Mouse (Mus musculus) mouse trophoblast stem cell (cell line): ENCODE results near the gene Foxp1.

Source experiments
- in situ Hi-C, 2 experiments: fragments of 300-500 bp; cut with MseI, MboI; formaldehyde crosslinking; loops; 2 replicates in 1 of 2; 3 replicates in 1 of 2; pipeline ENCODE4 v1.15.1; 2025

Gene Foxp1

GRCm38 (mm10) chr6:99485217-99485883, 37.2 kb downstream of the Foxp1 start:
- in situ Hi-C loops = no loop called here

GRCm38 (mm10) chr6:99484884-99485216, 37.7 kb downstream of the Foxp1 start:
- in situ Hi-C loops = no loop called here

DNA sequence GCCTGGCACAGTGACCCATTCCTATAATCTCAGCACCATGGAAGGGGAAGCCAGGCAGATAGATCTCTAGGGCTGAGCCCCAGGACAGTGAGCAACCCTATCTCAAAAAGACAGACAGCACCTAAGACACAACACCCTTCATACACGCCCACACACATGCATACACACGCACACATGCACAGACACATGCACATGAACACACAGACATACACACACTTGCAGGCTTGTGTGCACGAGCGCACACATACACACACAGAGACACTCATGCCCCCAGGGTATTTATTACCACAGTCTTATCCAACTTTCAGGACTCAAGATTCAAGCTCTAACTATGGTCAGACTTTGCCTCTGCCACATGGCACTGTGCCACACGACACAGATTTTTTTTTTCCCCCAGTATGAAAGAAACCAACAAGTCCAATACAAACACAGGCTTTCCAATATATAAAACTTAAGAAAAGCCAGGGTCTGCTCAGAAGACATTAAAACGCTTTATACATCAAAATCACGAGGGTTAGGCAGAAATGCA, 38.3 kb downstream of the Foxp1 start:
- in situ Hi-C loops = no loop called here

DNA sequence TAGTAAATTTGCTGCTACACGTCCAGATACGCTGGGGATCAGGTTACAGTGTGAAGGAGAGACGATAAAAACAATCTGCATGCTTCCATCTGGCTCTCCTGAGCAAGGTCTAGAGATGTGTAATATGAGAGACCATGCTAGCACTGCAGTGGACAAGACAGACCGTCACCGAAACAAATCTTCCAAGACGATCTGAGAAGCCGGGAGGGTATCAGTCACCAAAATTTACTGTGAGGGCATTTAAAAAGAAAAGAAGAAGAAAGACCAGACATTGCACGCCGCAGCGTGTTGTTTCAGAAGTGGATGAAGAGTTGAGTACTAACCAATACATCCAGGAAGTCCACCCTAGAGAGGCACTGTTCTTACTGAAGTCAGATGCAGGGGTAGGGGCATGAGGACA, 39.0 kb downstream of the Foxp1 start:
- in situ Hi-C loops = no loop called here

DNA sequence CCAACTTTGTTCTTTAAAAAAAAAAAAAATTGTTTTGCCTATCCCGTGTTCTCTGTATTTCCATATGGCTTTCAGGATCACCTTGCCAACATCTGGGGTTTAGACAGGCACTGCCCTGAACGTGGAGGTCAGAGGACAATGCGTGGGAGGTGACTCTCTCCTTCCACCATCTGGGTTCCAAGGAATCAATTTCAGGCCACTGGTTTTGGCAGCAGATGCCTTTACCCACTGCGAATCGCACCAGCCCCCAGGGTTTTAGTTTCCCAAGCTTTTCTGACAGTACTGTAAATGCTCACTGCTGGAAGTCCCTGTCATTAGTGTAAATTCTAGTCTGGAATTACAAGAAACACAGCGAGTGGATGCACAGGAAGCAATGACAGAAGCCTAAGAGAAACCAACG, 41.0 kb downstream of the Foxp1 start:
- in situ Hi-C loops = no loop called here

DNA sequence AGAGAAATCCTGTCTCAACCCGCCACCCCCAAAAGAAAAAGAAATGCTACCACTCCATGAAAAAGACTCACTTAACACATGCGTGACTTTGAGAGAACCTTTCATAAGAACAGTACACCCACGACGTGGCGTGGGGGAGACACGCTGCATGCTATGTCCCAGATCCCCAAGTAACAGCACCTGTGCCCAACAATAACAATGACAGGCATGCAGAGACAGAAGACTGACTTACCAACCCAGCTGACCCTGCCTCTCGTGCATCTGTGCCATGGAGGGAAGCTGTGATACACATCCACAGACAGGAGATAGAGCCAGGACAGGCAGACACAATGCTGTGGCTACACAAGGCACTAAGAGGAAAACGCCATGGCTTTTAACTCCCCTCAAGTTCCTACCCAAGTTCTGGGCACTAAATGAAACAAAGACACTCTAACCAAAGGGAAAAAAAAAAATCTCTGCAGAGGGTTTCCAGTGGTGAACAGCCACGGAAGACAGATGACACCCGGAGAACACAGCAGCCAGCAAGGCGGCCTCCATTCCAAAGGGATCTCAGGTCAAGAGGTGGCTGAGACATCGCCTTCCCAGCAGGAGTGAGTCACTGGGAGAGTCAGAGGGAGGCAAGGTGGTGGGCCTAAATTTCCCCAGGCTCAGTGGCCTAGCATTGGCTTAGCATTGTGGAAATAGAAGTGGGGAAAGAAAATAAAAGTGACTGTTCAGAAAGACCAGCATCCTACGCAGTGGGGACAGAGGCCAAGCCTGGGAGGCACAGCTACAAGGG, 43.5 kb downstream of the Foxp1 start:
- in situ Hi-C loops = no loop called here

DNA sequence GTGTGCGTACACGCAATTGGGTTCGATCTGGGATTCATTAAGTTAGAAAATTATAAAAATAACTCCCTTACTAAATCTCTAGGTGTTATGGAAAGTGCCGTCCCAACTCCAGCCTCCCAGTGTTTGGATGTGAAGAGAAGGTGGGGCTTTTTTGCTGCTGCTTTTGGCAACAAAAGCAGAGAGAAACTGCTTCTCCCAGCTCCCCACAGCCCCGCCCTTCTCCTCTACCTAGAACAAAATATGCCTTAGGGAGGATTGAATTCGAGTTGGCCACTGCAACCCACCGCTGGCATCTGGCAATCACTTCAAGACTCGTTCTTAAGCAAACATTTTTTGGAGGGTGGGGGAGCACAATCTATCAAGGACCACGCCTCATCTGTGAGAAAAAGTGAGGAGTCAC, 47.5 kb downstream of the Foxp1 start:
- in situ Hi-C loops = no loop called here

DNA sequence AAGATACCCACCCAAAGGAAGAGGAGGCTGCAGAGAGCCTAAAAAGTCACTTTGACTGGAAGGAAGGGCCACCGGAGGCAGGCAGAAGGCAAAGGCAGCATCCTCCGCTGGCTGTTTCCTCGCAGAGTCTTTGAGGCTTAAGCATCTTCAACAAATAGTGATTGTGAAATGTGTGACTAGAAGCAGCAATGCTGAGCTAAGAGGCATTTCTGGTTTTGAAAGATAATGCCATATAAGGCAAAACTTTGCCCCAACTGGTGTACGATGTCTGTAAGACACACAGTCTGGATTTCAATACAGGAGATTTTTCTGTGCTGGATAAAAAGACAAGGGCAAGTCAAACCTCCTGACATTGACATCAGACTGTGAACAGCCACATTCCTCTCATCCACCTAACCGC, 51.6 kb downstream of the Foxp1 start:
- in situ Hi-C loops = no loop called here

DNA sequence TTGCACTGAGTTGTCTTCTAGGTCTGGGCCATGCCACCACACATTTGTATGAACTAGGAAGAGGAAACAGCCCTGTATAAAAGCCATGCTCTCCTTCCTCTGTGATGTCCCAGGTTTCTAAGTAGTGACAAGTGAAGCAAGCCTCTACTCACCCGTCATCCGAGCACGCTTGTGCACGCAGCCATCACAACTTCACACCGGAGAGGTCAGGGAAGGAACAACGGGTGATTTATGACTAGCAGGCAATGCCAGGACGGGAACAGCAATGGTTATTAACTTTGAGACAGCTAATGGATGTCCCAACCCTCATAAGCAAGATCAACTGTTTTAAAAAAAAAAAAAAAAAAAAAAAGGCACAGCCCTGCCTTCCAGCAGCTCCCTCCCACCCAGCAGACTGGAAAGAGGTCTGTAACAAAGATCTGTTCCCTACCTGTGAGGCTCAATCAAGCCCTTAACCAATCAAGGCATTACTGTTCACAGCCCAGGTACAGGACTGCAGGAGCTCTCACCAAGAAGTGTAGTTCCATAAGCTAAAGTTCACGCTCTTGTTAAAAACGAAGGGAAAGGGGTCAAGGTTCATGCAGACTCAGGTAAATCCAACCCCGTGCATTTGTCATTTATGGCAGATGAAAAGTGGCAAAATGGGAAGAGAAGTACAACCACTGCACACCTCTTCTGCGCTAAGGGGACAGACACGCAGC, 53.2 kb downstream of the Foxp1 start:
- in situ Hi-C loops = no loop called here

DNA sequence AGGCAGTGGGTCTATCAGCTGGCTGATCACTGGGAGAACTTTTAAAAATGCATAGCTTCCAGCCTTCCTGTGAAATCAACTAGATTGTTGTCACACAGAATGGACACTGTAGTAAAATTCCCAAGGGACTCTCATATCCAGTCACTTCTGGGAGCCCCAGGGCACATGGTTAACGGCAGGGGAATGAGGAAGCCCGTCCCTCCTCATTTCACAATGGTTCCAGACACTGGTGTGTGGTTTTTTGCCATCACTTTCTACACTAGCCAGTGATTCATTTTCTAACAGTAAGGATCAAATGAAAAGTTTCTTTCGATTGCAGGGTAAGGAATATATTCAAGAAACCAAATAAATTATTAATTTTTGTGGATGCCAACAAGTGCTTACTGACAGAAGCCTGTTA, 54.7 kb downstream of the Foxp1 start:
- in situ Hi-C loops = no loop called here

DNA sequence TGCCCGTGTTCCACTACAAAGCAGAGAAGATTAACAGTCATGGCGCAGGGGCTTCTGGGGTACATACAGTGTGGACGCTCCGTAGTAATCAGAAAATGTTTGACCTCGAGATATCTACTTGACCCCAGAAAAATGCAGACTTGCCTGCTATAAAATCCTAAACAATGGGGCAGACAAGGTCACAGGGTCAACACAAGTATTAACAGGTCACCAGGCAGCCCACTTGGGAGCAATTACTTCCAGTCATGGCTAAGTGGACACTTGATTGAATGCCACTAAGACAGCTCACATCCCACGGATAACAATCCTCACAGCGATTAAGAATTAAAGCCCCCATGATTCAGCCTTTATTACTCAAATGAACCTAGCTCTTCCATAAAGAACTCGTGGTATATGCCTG, 55.4 kb downstream of the Foxp1 start:
- in situ Hi-C loops = no loop called here

DNA sequence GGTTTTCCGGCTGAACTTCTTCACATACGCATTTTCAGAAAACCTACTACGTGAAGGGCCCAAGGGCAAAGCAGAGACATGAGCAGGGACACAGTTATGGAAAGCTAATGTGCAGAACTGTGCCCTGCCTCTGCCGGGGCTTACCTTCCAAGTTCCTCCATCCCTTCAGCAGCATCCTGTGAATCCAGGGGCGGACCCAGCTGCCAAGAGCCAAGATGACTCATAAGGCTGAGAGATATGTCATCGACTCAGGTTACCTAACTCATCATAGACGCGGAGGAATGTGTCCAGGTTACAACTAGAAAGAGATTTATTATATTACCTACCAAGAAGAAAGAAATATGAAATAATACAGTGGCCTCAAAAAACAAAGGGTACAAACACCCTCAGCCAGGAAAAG, 56.2 kb downstream of the Foxp1 start:
- in situ Hi-C loops = no loop called here

DNA sequence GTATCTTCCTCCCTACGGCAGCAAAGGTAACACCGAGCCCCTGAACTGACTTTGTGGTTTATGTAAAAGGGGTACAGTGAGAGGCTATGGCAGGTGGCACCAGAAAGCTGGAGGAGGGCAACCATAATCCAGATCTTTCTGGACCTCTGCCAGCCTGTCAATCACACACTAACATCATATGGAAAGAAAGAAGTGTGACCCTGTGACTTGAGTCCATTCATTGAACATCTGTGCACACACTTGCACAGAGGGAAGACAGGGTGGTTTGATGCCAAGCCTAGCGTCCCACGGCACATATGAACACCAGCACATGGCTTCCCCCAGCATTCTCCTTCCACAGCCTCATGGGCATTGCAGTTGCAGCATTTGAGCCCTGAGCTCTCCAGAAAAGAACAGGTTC, 58.1 kb downstream of the Foxp1 start:
- in situ Hi-C loops = no loop called here

GRCm38 (mm10) chr6:99463906-99464305, 58.6 kb downstream of the Foxp1 start:
- in situ Hi-C loops = no loop called here

- in situ Hi-C loops = no loop called here
These were observed 63.7 kb downstream of the Foxp1 start for GRCm38 (mm10) chr6:99458775-99459174.

DNA sequence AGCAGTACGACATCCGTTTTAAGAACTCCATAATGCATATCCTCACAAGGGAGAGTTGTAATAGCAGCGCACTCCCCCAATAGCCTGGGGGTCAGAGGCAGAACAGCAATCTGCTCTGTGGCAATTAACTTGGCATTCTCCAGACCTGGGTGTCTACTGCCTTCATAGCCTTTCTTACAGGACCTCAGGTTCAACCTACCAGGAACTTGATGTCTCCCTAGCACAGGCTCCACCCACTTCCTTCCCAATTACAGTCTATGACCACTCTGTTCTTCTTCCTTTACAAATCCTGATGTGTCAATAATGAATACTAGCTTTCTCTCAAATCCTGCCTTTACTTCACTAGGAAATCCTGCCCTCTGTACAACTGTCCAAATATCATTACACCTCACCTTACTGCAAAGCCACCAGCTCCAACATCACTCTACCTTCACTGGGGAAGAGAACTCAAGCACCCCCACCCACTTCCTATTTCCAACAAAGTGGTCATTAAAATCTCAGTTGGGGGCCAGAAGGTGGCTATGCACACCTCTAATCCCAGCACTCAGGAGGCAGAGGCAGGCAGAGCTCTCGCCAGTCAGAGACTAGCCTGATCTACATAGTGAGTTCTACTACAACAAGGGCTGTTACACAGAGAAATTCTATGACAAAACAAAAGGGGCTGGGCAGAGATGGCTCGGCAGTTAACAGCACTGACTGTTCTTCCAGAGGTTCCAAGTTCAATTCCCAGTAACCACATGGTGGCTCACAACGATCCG, 68.6 kb downstream of the Foxp1 start:
- in situ Hi-C loops = no loop called here

DNA sequence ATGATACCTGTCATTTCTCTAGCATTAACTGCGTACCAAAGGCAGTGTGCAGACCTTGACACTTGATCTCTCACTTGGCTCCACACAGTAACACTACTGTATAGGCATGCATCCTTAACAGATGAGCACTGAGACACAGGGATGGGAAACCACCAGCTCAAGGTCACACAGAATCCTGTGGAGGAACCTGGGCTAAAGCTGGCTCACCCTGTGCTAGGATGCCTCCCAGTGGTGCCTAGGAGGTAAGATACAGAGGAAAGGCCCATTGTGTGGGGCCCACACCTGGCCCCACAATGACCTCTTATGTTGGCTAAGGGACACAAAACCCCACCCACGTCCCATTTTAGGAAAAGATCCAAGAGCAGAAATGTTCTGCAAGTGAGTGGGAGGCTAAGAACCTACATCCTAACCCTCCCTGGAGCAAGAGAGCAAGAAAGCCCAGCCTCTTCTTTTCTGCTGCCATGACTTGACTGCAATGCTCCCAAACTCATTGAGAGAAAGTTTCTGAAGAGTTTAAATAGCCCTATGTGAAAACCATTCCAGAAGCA, 69.8 kb downstream of the Foxp1 start:
- in situ Hi-C loops = no loop called here

GRCm38 (mm10) chr6:99451479-99451878, 71.0 kb downstream of the Foxp1 start:
- in situ Hi-C loops = no loop called here

DNA sequence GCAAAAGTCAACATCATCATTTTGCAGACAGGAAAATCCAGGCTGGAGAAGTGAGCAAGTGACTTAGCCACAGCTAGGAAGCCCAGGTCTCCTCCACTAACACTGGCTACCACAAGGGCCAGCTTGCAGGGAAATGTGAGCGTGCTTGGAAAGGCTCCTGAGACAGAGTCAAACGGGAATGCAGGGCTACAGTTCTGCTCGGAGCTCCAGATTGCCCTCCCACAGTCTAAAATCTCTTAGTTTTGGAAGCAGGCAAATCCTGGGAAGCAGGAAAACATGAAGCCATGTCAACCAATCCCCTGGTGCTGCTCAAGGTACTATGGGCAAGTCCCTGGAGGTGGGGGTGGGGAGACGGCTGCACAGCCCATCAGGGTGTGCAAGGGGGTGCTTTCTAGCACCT, 75.1 kb downstream of the Foxp1 start:
- in situ Hi-C loops = no loop called here

- in situ Hi-C loops = no loop called here
These were observed 75.6 kb downstream of the Foxp1 start for GRCm38 (mm10) chr6:99446801-99447415.

GRCm38 (mm10) chr6:99443460-99443859, 79.1 kb downstream of the Foxp1 start:
- in situ Hi-C loops = no loop called here
